8 mouse cellular contexts compared by ENCODE assay signal in genomic region chr4:136071178-136071714, GRCm38 (mm10). TPM values are rescaled to one million over a fixed set of nuclear protein-coding genes. Genes with fewer than 3 reads are reported as not detected.
DNase-seq lines count a peak whose midpoint lies in the region; ATAC-seq lines count a peak whose summit lies in the region.

No protein-coding gene starts in this region.

- no peaks in the 10 kb centered on the region for H3K36me3 ChIP-seq in forebrain, embryonic 13.5 days (ENCODE audit: poor library complexity, severe bottlenecking)
- H3K36me3 ChIP-seq in neural tube, embryonic 14.5 days (ENCODE audit: control insufficient read depth, insufficient read depth, low read length): no peaks in the 10 kb centered on the region

- H3K9ac ChIP-seq in forebrain, embryonic 13.5 days: no peak overlapping the region
- H3K9ac ChIP-seq in neural tube, embryonic 14.5 days (replicated peaks; ENCODE audit: low read depth, low read length): no peak overlapping the region

- peak; percentile 56; the same call in 1 of the 2 replicates for ATAC-seq in cerebellum, adult (ENCODE audit: insufficient number of reproducible peaks, low FRiP score, low TSS enrichment)
- ATAC-seq in forebrain, embryonic 13.5 days: peak; percentile 38; the same call in 1 of the 2 replicates
- ATAC-seq in neural tube, embryonic 14.5 days (ENCODE audit: low read depth): peak; percentile 58; the same call in 1 of the 2 replicates

- no peak overlapping the region for H3K27ac ChIP-seq in forebrain, embryonic 13.5 days
- H3K27ac ChIP-seq in neural tube, embryonic 14.5 days (ENCODE audit: low read depth, low read length): no peak overlapping the region

- H3K9me3 ChIP-seq in forebrain, embryonic 13.5 days (replicated peaks): no peaks in the 10 kb centered on the region
- no peaks in the 10 kb centered on the region for H3K9me3 ChIP-seq in neural tube, embryonic 14.5 days (ENCODE audit: control insufficient read depth, low read length)

- peak overlapping the region; percentile 25 for H3K4me2 ChIP-seq in forebrain, embryonic 13.5 days
- peak overlapping the region; percentile 23; the same call in 1 of the 2 replicates for H3K4me2 ChIP-seq in neural tube, embryonic 14.5 days (ENCODE audit: low read depth, low read length)

- H3K4me3 ChIP-seq in forebrain, embryonic 13.5 days: no peak overlapping the region
- H3K4me3 ChIP-seq in neural tube, embryonic 14.5 days (ENCODE audit: low read depth, low read length): no peak overlapping the region

- H3K27me3 ChIP-seq in forebrain, embryonic 13.5 days: no peaks in the 10 kb centered on the region
- H3K27me3 ChIP-seq in neural tube, embryonic 14.5 days (ENCODE audit: control insufficient read depth, insufficient read depth, low read length): no peaks in the 10 kb centered on the region

- intact Hi-C loops in heart, postnatal 10 days (cut with DNase I): loop anchor here (2.0 kb wide), 1 partner anchor 130 kb away; no protein-coding TSS in a partner anchor

- H3K4me1 ChIP-seq in forebrain, embryonic 13.5 days: peaks cover 8% of the 10 kb centered on the region; the same call in 1 of the 2 replicates
- no peaks in the 10 kb centered on the region for H3K4me1 ChIP-seq in neural tube, embryonic 14.5 days (ENCODE audit: control insufficient read depth, insufficient read depth, low read length)

- 4% methylated on average over 15 of the region's 15 CpGs for WGBS in forebrain, embryonic 13.5 days
- WGBS in neural tube, embryonic 14.5 days: 5% methylated on average over 15 of the region's 15 CpGs

- DNase-seq in ES-CJ7 (ENCODE audit: low read depth, low spot score): peak; percentile 87
- DNase-seq in heart, postnatal 10 days: peak; percentile 82 to 90
- peak; percentile 92 to 93 for DNase-seq in kidney, postnatal 4 days
- DNase-seq in lung, adult 18-20 months: peak; percentile 75 to 78
- DNase-seq in testis, postnatal 10 days (ENCODE audit: low spot score): peak; percentile 89

RNA-seq across cellular contexts. Expression of gene Rpl11, which starts 18.0 kb away (rescaled TPM):
- 383 and 388 TPM in 2 replicates for polyA plus RNA-seq in forebrain, embryonic 13.5 days (2015; fragmentation: Nextera tagmentation; extraction: Ambion mirVana)
- 100 to 1,000 TPM; 318 to 346 TPM for total RNA-seq in heart, postnatal 10 days (2021)
- 251 and 261 TPM in 2 replicates for polyA plus RNA-seq in neural tube, embryonic 14.5 days (2014; fragmentation: Nextera tagmentation; extraction: Ambion mirVana)

RNA-seq across cellular contexts. Expression of gene Eloa, which starts 49.7 kb away (rescaled TPM):
- polyA plus RNA-seq in forebrain, embryonic 13.5 days (2015; fragmentation: Nextera tagmentation; extraction: Ambion mirVana): 29.1 and 30.9 TPM in 2 replicates
- 10 to 100 TPM; 34.8 to 36.0 TPM for total RNA-seq in heart, postnatal 10 days (2021)
- polyA plus RNA-seq in neural tube, embryonic 14.5 days (2014; fragmentation: Nextera tagmentation; extraction: Ambion mirVana): 29.7 and 32.2 TPM in 2 replicates
